Mouse (Mus musculus) MEL (cell line): ENCODE measurements around the gene Capn9.

ENCODE experiments used
- CTCF ChIP-seq, 3 experiments: IDR thresholded peaks in 2 of 3; conservative IDR thresholded peaks in 1 of 3; 2 replicates each; pipeline ENCODE4 v1.5.1; 2011 to 2012; ENCODE audit warnings: low read length in 3 of 3, low read depth in 2 of 3, mild to moderate bottlenecking in 2 of 3, improper control_type of control experiment in 1 of 3, inconsistent platforms in 1 of 3, mixed read lengths in 1 of 3, moderate library complexity in 1 of 3; ENCODE audit not compliant: control insufficient read depth in 1 of 3, insufficient read depth in 1 of 3, poor library complexity in 1 of 3, severe bottlenecking in 1 of 3
- E2F4 ChIP-seq: IDR thresholded peaks from 2 replicates; pipeline ENCODE4 v1.6.1; 2011; ENCODE audit warnings: low read depth, low read length, improper control_type of control experiment, borderline replicate concordance
- ELF1 ChIP-seq: IDR thresholded peaks from 2 replicates; pipeline ENCODE4 v1.6.1; 2014; ENCODE audit warnings: low read depth, mild to moderate bottlenecking, inconsistent platforms, low read length, improper control_type of control experiment, moderate library complexity
- EP300 ChIP-seq, 2 experiments: IDR thresholded peaks; 2 replicates each; pipeline ENCODE4 v1.6.1; 2011; ENCODE audit warnings: improper control_type of control experiment in 2 of 2, low read length in 2 of 2, low read depth in 1 of 2, mild to moderate bottlenecking in 1 of 2
- HCFC1 ChIP-seq: IDR thresholded peaks from 2 replicates; pipeline ENCODE4 v1.6.1; 2012; ENCODE audit warnings: low read depth, mild to moderate bottlenecking, inconsistent platforms, low read length, improper control_type of control experiment, moderate library complexity
- NELFE ChIP-seq: IDR thresholded peaks from 2 replicates; pipeline ENCODE4 v1.6.1; 2011; ENCODE audit warnings: low read depth, low read length, improper control_type of control experiment
- POLR2A ChIP-seq, 2 experiments: IDR thresholded peaks; 2 replicates each; pipeline ENCODE4 v1.6.1; 2011 to 2012; ENCODE audit warnings: low read length in 2 of 2, mild to moderate bottlenecking in 2 of 2, control low read depth in 1 of 2, improper control_type of control experiment in 1 of 2, low read depth in 1 of 2, moderate library complexity in 1 of 2; ENCODE audit not compliant: control insufficient read depth in 1 of 2, insufficient read depth in 1 of 2, poor library complexity in 1 of 2
- POLR2AphosphoS5 ChIP-seq: IDR thresholded peaks from 2 replicates; pipeline ENCODE4 v1.6.1; 2012; ENCODE audit warnings: low read depth, borderline replicate concordance, mild to moderate bottlenecking, inconsistent platforms, low read length, moderate library complexity, mixed read lengths
- TBP ChIP-seq: IDR thresholded peaks from 2 replicates; pipeline ENCODE4 v1.8.0; 2011; ENCODE audit warnings: low read depth, low read length, improper control_type of control experiment
- TCF12 ChIP-seq: IDR thresholded peaks from 2 replicates; pipeline ENCODE4 v1.6.1; 2014; ENCODE audit warnings: low read depth, mild to moderate bottlenecking, inconsistent platforms, low read length, improper control_type of control experiment, moderate library complexity
- ZKSCAN1 ChIP-seq: IDR thresholded peaks from 2 replicates; pipeline ENCODE4 v1.6.1; 2012; ENCODE audit warnings: low read depth, mild to moderate bottlenecking, inconsistent platforms, low read length, improper control_type of control experiment, moderate library complexity
- ZNF384 ChIP-seq: IDR thresholded peaks from 2 replicates; pipeline ENCODE4 v1.6.1; 2012; ENCODE audit warnings: low read depth, mild to moderate bottlenecking, inconsistent platforms, low read length, improper control_type of control experiment

- TF ChIP-seq POLR2A (IDR thresholded peaks at IDR 0.05; ENCODE audit: control insufficient read depth in 1 of 2, insufficient read depth in 1 of 2, low read depth in 1 of 2, low read length in 2 of 2, poor library complexity in 1 of 2) (no peak), TCF12 (no peak), ELF1 (no peak), CTCF (IDR thresholded peaks at IDR 0.05 in 2 of 3, conservative IDR thresholded peaks at IDR 0.05 in 1 of 3; ENCODE audit: control insufficient read depth in 1 of 3, insufficient read depth in 1 of 3, low read depth in 2 of 3, low read length in 3 of 3, poor library complexity in 1 of 3, severe bottlenecking in 1 of 3) (no peak), HCFC1 (no peak), ZKSCAN1 (no peak), TBP (no peak), EP300 (IDR thresholded peaks at IDR 0.05; ENCODE audit: low read depth in 1 of 2, low read length in 2 of 2) (no peak), ZNF384 (no peak), POLR2AphosphoS5 (no peak), NELFE (no peak), E2F4 (no peak)
Observed at GRCm38 (mm10) chr8:124572430-124572775, 3.5 kb upstream of the Capn9 start.
